Mouse (Mus musculus) olfactory bulb, adult 2 months (tissue): ENCODE measurements around the gene Pogz. TPM values are rescaled to one million over a fixed set of nuclear protein-coding genes. Genes with fewer than 3 reads are reported as not detected.
A peak's percentile ranks its signal among the peaks of the same experiment; 100 is the strongest.

Source experiments
- H3K27ac ChIP-seq: fragments of 200-500 bp; 2 replicates; pipeline ENCODE4 v1.5.1; 2012; ENCODE audit warnings: low read depth, low read length; ENCODE audit not compliant: insufficient read depth
- H3K4me1 ChIP-seq: fragments of 200-500 bp; 2 replicates; pipeline ENCODE4 v1.6.1; 2012; ENCODE audit warnings: low read length; ENCODE audit not compliant: control insufficient read depth, insufficient read depth
- H3K4me3 ChIP-seq: fragments of 200-500 bp; 2 replicates; pipeline ENCODE4 v1.5.1; 2012; ENCODE audit warnings: mild to moderate bottlenecking, low read depth, low read length, moderate library complexity; ENCODE audit not compliant: insufficient read depth
- CTCF ChIP-seq: fragments of 200-500 bp; IDR thresholded peaks from 2 replicates; pipeline ENCODE4 v1.5.1; 2012; ENCODE audit warnings: low read depth, mild to moderate bottlenecking, low read length, moderate library complexity; ENCODE audit not compliant: insufficient read depth
- POLR2A ChIP-seq: fragments of 200-500 bp; IDR thresholded peaks from 2 replicates; pipeline ENCODE4 v1.6.1; 2012; ENCODE audit warnings: mild to moderate bottlenecking, low read depth, low read length, moderate library complexity; ENCODE audit not compliant: insufficient read depth
- WGBS: fragments of 180-500 bp; shearing (Covaris S2); methylation state at CpG from one replicate; pipeline ENCODE4 v1.1.7; 2018; 5-methylcytosine and 5-hydroxymethylcytosine counted together
- polyA plus RNA-seq: library from polyadenylated mRNA; stranded (reverse); fragments of >200 nt; gene quantifications from 2 replicates; pipeline ENCODE4 v1.2.4, GENCODE M21; 2012; ENCODE audit warnings: low replicate concordance; ENCODE audit not compliant: missing spikeins, insufficient read depth, insufficient read length

The Pogz gene
- polyA plus RNA-seq, 1 experiment = not detected

DNA sequence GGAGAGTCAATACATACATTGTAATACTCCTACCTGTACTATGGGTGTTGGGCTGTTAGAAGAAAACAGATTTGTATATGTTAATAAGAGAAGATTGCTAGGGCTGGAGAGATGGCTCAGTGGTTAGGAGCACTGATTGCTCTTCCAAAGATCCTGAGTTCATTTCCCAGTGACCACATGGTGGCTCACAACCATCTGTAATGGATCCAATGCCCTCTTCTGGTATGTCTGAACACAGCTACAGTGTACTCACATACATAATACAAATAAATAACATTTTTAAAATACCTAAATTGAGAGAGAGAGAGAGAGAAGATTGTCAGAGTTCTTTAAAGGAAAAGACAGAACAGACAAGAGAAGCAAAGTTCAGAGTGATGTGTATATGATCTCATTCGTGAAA lies 29.1 kb upstream of the Pogz start:
- no peak overlapping the region for H3K27ac ChIP-seq
- TF ChIP-seq POLR2A (no peak), CTCF (no peak)
- H3K4me3 ChIP-seq = no peak overlapping the region
- 96% methylated on average over 1 of the region's 1 CpGs for WGBS
- peaks cover 6% of the 10 kb centered on the region for H3K4me1 ChIP-seq

DNA sequence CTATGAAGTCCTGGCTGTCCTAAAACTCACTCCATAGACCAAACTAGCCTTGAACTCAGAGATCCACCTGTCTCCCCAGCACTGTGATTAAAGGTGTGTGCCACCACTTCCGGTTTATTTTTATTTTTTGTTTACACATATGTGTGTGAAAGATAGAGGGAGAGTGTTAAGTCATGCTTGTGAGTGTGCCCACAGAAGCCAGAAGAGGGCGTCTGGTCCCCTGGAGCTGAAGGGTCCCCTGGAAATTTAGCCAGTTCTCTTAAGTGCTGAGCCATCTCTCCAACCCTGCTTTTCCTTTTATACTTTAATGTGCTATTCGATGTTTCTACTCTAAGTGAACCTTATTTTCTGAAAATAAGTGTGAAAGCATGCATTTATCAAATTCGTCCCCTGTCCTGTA lies 25.7 kb upstream of the Pogz start:
- TF ChIP-seq CTCF (peak; percentile 52), POLR2A (no peak)

GRCm38 (mm10) chr3:94813651-94814050 lies 23.7 kb upstream of the Pogz start:
- TF ChIP-seq POLR2A = no peak
- TF ChIP-seq CTCF = no peak
- 87% methylated on average over 3 of the region's 3 CpGs for WGBS
- no peak overlapping the region for H3K27ac ChIP-seq
- H3K4me3 ChIP-seq = no peak overlapping the region
- no peaks in the 10 kb centered on the region for H3K4me1 ChIP-seq

More for the DNA sequence above, 25.7 kb upstream of the Pogz start:
- no peak overlapping the region for H3K27ac ChIP-seq
- no peak overlapping the region for H3K4me3 ChIP-seq
- WGBS = 20% methylated on average over 4 of the region's 4 CpGs
- no peaks in the 10 kb centered on the region for H3K4me1 ChIP-seq

DNA sequence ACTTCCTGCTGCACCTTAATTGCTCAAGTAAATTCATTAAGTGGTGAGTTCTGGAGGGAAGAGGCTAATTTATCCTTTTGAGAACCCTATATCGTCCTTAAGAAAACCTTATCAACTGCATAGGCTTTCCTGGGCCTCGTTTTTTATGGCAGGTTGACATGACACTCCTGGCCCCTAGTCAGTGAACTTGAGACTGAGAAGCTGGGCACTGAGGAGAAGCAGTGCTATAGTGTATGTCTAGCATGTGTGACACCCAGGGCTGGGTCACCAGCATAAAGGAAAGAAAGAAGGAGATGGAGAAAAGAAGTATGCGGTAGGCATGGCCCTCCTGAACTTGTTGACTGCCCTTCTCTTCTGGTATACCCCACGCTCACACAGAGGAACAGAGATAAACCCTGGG lies 23.3 kb upstream of the Pogz start:
- no peaks in the 10 kb centered on the region for H3K4me1 ChIP-seq
- TF ChIP-seq CTCF (no peak), POLR2A (no peak)
- no peak overlapping the region for H3K4me3 ChIP-seq
- no peak overlapping the region for H3K27ac ChIP-seq
- WGBS = 86% methylated on average over 4 of the region's 4 CpGs

DNA sequence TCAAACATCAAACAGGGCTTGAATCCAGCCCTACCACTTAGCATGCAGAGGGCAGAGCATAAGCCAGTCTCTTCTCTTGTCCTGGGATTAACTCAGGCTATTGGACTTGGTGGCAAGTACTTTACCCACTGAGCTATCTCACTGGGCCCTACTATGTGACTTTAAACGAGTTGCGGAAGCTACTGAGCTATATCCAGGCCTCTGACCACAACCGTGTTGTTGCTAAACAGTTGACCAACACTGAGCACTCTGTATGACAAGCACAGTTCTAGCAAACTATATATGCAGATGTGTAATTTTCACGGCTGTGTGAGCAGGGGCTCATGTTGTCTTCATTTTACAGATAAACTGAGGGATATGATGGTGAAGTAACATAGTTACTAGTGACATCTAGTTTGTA lies 22.7 kb upstream of the Pogz start:
- TF ChIP-seq POLR2A = no peak
- TF ChIP-seq CTCF = no peak
- Histone ChIP-seq H3K27ac (no peak overlapping the region), H3K4me1 (no peaks in the 10 kb centered on the region), H3K4me3 (no peak overlapping the region)
- WGBS = 85% methylated on average over 4 of the region's 4 CpGs

GRCm38 (mm10) chr3:94815603-94816002 lies 21.8 kb upstream of the Pogz start:
- Histone ChIP-seq H3K4me3 (no peak overlapping the region), H3K27ac (no peak overlapping the region), H3K4me1 (no peaks in the 10 kb centered on the region)
- TF ChIP-seq CTCF (no peak), POLR2A (no peak)

GRCm38 (mm10) chr3:94817731-94818130 lies 19.6 kb upstream of the Pogz start:
- no peak for TF ChIP-seq CTCF
- TF ChIP-seq POLR2A = no peak
- 86% methylated on average over 2 of the region's 2 CpGs for WGBS
- H3K4me1 ChIP-seq = peaks cover 2% of the 10 kb centered on the region; the same call in 1 of the 2 replicates
- H3K4me3 ChIP-seq = no peak overlapping the region
- no peak overlapping the region for H3K27ac ChIP-seq

DNA sequence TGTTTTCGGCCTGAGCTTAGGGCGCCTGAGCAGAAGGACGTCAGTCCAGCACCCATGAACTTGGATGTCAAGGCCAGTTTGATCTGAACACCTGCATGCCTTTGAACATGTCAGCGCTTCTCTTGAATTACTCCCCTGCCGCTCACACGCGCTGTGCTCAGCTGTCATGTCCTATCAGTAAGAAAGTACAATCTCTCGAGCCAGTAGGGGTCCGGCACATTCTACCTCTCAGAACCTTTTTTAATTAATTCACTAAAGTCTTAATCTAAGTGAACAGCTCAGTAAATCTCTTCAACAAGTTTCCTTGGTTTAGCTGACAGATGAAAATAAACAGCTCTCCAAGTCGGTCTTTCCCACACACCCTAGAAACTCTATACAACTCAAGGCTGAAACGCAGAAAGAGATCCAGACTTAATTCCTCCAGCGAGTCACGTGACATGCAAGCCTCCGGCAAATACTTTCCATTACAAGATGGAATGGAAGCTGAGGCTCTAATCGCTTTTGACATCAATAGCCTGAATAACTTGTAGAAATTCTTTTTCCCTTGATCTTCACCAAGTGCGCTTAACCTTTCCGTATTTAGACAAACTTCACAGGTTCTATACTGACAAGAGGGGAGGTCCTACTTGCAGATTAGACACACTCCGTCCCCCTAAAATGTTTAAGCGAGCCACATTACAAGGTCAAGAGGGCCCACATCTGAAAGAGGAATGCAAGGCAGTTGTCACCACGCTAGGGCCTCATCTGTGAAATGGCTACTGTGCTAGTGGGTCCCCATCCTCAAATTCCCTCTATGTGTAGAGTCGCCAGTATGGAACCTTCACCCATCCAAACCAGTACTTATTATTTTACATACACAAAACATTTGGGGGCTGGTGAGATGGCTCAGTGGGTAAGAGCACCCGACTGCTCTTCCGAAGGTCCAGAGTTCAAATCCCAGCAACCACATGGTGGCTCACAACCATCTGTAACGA lies 17.6 kb upstream of the Pogz start:
- Histone ChIP-seq H3K4me1 (peaks cover 2% of the 10 kb centered on the region; the same call in 1 of the 2 replicates), H3K27ac (no peak overlapping the region), H3K4me3 (no peak overlapping the region)
- TF ChIP-seq POLR2A (no peak), CTCF (no peak)
- 80% methylated on average over 24 of the region's 24 CpGs for WGBS

GRCm38 (mm10) chr3:94821008-94821638 lies 16.2 kb upstream of the Pogz start:
- Histone ChIP-seq H3K27ac (no peak overlapping the region; the same call in 1 of the 2 replicates), H3K4me1 (peaks cover 2% of the 10 kb centered on the region; the same call in 1 of the 2 replicates), H3K4me3 (peak overlapping the region; percentile 98)
- TF ChIP-seq POLR2A (no peak), CTCF (no peak)
- WGBS = 1% methylated on average over 31 of the region's 31 CpGs
